Mouse (Mus musculus) heart, embryonic 12.5 days (tissue): ENCODE results near the gene Ifi203. TPM values are rescaled to one million over a fixed set of nuclear protein-coding genes. Genes with fewer than 3 reads are reported as not detected.
"Not testable (repeated sequence)": the region's sequence is repeated elsewhere in the genome, so short reads cannot be mapped to it uniquely, and the experiment has no call there.

Experiments used
- ATAC-seq: fragments of 200-750 bp; cut with Nextera tagmentation; 2 replicates; pipeline ENCODE4 v1.8.0; 2017; ENCODE audit warnings: moderate TSS enrichment, moderate library complexity; ENCODE audit not compliant: insufficient number of reproducible peaks, low FRiP score
- H3K27ac ChIP-seq: fragments of 300-500 bp; sonication (generic); 2 replicates; pipeline ENCODE4 v1.5.1; 2016; ENCODE audit warnings: mild to moderate bottlenecking, moderate library complexity; ENCODE audit not compliant: poor library complexity, severe bottlenecking
- H3K27me3 ChIP-seq: fragments of 300-500 bp; sonication (generic); replicated peaks from 2 replicates; pipeline ENCODE4 v1.6.1; 2016; ENCODE audit warnings: mild to moderate bottlenecking, moderate library complexity
- H3K36me3 ChIP-seq: fragments of 300-500 bp; sonication (generic); 2 replicates; pipeline ENCODE4 v1.6.1; 2016; ENCODE audit warnings: mild to moderate bottlenecking, moderate library complexity
- H3K4me1 ChIP-seq: fragments of 300-500 bp; sonication (generic); replicated peaks from 2 replicates; pipeline ENCODE4 v1.6.1; 2016; ENCODE audit warnings: mild to moderate bottlenecking
- H3K4me2 ChIP-seq: fragments of 300-500 bp; sonication (generic); 2 replicates; pipeline ENCODE4 v1.6.1; 2016; ENCODE audit warnings: mild to moderate bottlenecking, moderate library complexity
- H3K4me3 ChIP-seq: fragments of 300-500 bp; sonication (generic); 2 replicates; pipeline ENCODE4 v1.5.1; 2016; ENCODE audit warnings: mild to moderate bottlenecking
- H3K9ac ChIP-seq: fragments of 300-500 bp; sonication (generic); 2 replicates; pipeline ENCODE4 v1.6.1; 2016; ENCODE audit warnings: mild to moderate bottlenecking, moderate library complexity
- H3K9me3 ChIP-seq: fragments of 300-500 bp; sonication (generic); replicated peaks from 2 replicates; pipeline ENCODE4 v1.6.1; 2016; ENCODE audit warnings: mild to moderate bottlenecking, moderate library complexity
- WGBS: fragments of 180-500 bp; shearing (Covaris S2); methylation state at CpG from one replicate; pipeline ENCODE4 v1.1.7; 2016; 5-methylcytosine and 5-hydroxymethylcytosine counted together
- polyA plus RNA-seq: library from polyadenylated mRNA; unstranded; fragments of >200 nt; fragmentation: Nextera tagmentation; extraction: Ambion mirVana; gene quantifications from 2 replicates; pipeline ENCODE4 v1.2.1, GENCODE M21; 2016

Ifi203 gene
- polyA plus RNA-seq, 1 experiment from 2014 or later, result 0.18 TPM

- H3K9ac ChIP-seq, H3K27me3 ChIP-seq, H3K4me2 ChIP-seq, H3K4me1 ChIP-seq, H3K27ac ChIP-seq, H3K4me3 ChIP-seq, H3K9me3 ChIP-seq, H3K36me3 ChIP-seq, ATAC-seq: not testable (repeated sequence)
- WGBS, result 75% methylated on average over 3 of the region's 3 CpGs
Observed at GRCm38 (mm10) chr1:173880004-173880666, 62.3 kb downstream of the Ifi203 start.

GRCm38 (mm10) chr1:173879225-173879987 lies 63.1 kb downstream of the Ifi203 start:
- not testable (repeated sequence) for H3K27me3 ChIP-seq, H3K9me3 ChIP-seq, H3K27ac ChIP-seq, H3K4me2 ChIP-seq, H3K9ac ChIP-seq, H3K36me3 ChIP-seq, H3K4me3 ChIP-seq, H3K4me1 ChIP-seq, ATAC-seq
- WGBS, result 72% methylated on average over 5 of the region's 5 CpGs

- H3K27me3 ChIP-seq, H3K27ac ChIP-seq, H3K9me3 ChIP-seq, ATAC-seq, H3K9ac ChIP-seq, H3K4me2 ChIP-seq, H3K4me3 ChIP-seq, H3K4me1 ChIP-seq, H3K36me3 ChIP-seq: not testable (repeated sequence)
- 80% methylated on average over 6 of the region's 6 CpGs for WGBS
Observed at GRCm38 (mm10) chr1:173878264-173878663, 64.2 kb downstream of the Ifi203 start.

- not testable (repeated sequence) for ATAC-seq, H3K9ac ChIP-seq, H3K9me3 ChIP-seq, H3K4me3 ChIP-seq, H3K27ac ChIP-seq, H3K36me3 ChIP-seq, H3K27me3 ChIP-seq, H3K4me1 ChIP-seq, H3K4me2 ChIP-seq
- 77% methylated on average over 1 of the region's 1 CpGs for WGBS
Observed at GRCm38 (mm10) chr1:173877125-173877524, 65.3 kb downstream of the Ifi203 start.

Other genes with a start within 250 kb of the Ifi203 start
- gene Ifi207, start 200.9 kb downstream of the Ifi203 start, polyA plus RNA-seq, result 0.15 and 0.30 TPM in 2 replicates
- 0.37 and 0.81 TPM in 2 replicates for gene Ifi204, start 175.7 kb downstream of the Ifi203 start, polyA plus RNA-seq
- gene Ifi211, start 29.6 kb downstream of the Ifi203 start, polyA plus RNA-seq, result 3.4 and 3.8 TPM in 2 replicates
- 3.3 and 4.1 TPM in 2 replicates for gene Mndal, start 181 bp downstream of the Ifi203 start, polyA plus RNA-seq
- gene Ifi202b, start 40.1 kb upstream of the Ifi203 start, polyA plus RNA-seq, result not detected in 2 replicates
- gene Ifi205, start 89.1 kb upstream of the Ifi203 start, polyA plus RNA-seq, result 2.4 and 2.9 TPM in 2 replicates
- gene Olfr433, start 98.0 kb upstream of the Ifi203 start, polyA plus RNA-seq, result 0.05 TPM in 1 of 2 replicates, not detected in the other
- not detected in 2 replicates for gene Olfr432, start 106.5 kb upstream of the Ifi203 start, polyA plus RNA-seq
- gene Olfr430, start 123.9 kb upstream of the Ifi203 start, polyA plus RNA-seq, result not detected in 2 replicates
- gene Olfr429, start 141.7 kb upstream of the Ifi203 start, polyA plus RNA-seq, result not detected in 2 replicates
- not detected in 2 replicates for gene Olfr427, start 154.2 kb upstream of the Ifi203 start, polyA plus RNA-seq
- not detected in 2 replicates for gene Olfr231, start 178.5 kb upstream of the Ifi203 start, polyA plus RNA-seq
- not detected in 2 replicates for gene Olfr424, start 188.8 kb upstream of the Ifi203 start, polyA plus RNA-seq
- not detected in 2 replicates for gene Olfr420, start 213.0 kb upstream of the Ifi203 start, polyA plus RNA-seq
- gene Spta1, start 230.1 kb upstream of the Ifi203 start, polyA plus RNA-seq, result 6.1 and 6.8 TPM in 2 replicates